Mouse (Mus musculus) hindbrain, embryonic 13.5 days (tissue): ENCODE measurements around the gene Cyfip2. TPM values are rescaled to one million over a fixed set of nuclear protein-coding genes. Genes with fewer than 3 reads are reported as not detected.

Source experiments
- ATAC-seq: fragments of 200-750 bp; cut with Nextera tagmentation; 2 replicates; pipeline ENCODE4 v1.8.0; 2017; ENCODE audit warnings: moderate TSS enrichment; ENCODE audit not compliant: low FRiP score
- H3K27ac ChIP-seq: fragments of 300-500 bp; sonication (generic); 2 replicates; pipeline ENCODE4 v1.5.1; 2015; ENCODE audit warnings: inconsistent platforms, mild to moderate bottlenecking, moderate library complexity
- H3K27me3 ChIP-seq: fragments of 300-500 bp; sonication (generic); 2 replicates; pipeline ENCODE4 v1.6.1; 2015; ENCODE audit warnings: mild to moderate bottlenecking, inconsistent platforms
- H3K36me3 ChIP-seq: fragments of 300-500 bp; sonication (generic); 2 replicates; pipeline ENCODE4 v1.6.1; 2015; ENCODE audit warnings: mild to moderate bottlenecking, inconsistent platforms
- H3K4me1 ChIP-seq: fragments of 300-500 bp; sonication (generic); replicated peaks from 2 replicates; pipeline ENCODE4 v1.6.1; 2015; ENCODE audit warnings: inconsistent platforms
- H3K4me2 ChIP-seq: fragments of 300-500 bp; sonication (generic); 2 replicates; pipeline ENCODE4 v1.6.1; 2015; ENCODE audit warnings: inconsistent platforms, mild to moderate bottlenecking, moderate library complexity
- H3K4me3 ChIP-seq: fragments of 300-500 bp; sonication (generic); 2 replicates; pipeline ENCODE4 v1.5.1; 2015; ENCODE audit warnings: mild to moderate bottlenecking, inconsistent platforms
- H3K9ac ChIP-seq: fragments of 300-500 bp; sonication (generic); 2 replicates; pipeline ENCODE4 v1.6.1; 2015; ENCODE audit warnings: mild to moderate bottlenecking, inconsistent platforms
- H3K9me3 ChIP-seq: fragments of 300-500 bp; sonication (generic); 2 replicates; pipeline ENCODE4 v1.6.1; 2016; ENCODE audit warnings: inconsistent platforms
- WGBS: fragments of 180-500 bp; shearing (Covaris S2); methylation state at CpG from one replicate; pipeline ENCODE4 v1.1.7; 2015; 5-methylcytosine and 5-hydroxymethylcytosine counted together
- microRNA-seq: library from miRNA; unstranded; fragments of <30 nt; microRNA quantifications from one replicate; pipeline ENCODE4, GENCODE M21; 2016
- polyA plus RNA-seq: library from polyadenylated mRNA; unstranded; fragments of >200 nt; fragmentation: Nextera tagmentation; extraction: Ambion mirVana; gene quantifications from 2 replicates; pipeline ENCODE4 v1.2.1, GENCODE M21; 2015

The Cyfip2 gene
- polyA plus RNA-seq, 1 experiment from 2014 or later: 74.9 TPM

DNA sequence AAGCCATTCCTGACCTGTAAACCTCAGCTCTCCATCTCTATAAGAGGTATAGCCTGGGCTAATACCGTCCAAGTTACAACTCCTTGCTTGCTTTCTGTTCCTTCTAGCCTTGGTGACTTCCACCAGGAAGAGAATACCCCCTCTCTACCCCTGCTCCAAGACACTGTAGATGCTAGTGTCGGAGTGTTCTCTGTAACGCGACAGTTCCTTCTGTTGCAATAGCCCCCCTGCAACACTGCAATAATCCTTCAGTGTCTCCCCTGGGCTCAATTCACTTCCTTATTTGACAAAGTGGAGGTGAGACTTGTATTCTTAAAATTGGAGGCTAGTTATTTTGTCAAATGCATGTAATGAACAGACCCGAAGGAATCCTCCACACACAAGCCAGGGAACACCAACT is 166.0 kb downstream of the Cyfip2 start:
- no peak overlapping the region for H3K4me3 ChIP-seq
- 90% methylated on average over 5 of the region's 5 CpGs for WGBS
- no peak for ATAC-seq
- H3K9ac ChIP-seq: no peak overlapping the region
- no peaks in the 10 kb centered on the region for H3K27me3 ChIP-seq
- no peak overlapping the region for H3K4me2 ChIP-seq
- peaks cover 47% of the 10 kb centered on the region for H3K36me3 ChIP-seq
- no peak overlapping the region for H3K27ac ChIP-seq
- H3K4me1 ChIP-seq: no peaks in the 10 kb centered on the region
- no peaks in the 10 kb centered on the region for H3K9me3 ChIP-seq

DNA sequence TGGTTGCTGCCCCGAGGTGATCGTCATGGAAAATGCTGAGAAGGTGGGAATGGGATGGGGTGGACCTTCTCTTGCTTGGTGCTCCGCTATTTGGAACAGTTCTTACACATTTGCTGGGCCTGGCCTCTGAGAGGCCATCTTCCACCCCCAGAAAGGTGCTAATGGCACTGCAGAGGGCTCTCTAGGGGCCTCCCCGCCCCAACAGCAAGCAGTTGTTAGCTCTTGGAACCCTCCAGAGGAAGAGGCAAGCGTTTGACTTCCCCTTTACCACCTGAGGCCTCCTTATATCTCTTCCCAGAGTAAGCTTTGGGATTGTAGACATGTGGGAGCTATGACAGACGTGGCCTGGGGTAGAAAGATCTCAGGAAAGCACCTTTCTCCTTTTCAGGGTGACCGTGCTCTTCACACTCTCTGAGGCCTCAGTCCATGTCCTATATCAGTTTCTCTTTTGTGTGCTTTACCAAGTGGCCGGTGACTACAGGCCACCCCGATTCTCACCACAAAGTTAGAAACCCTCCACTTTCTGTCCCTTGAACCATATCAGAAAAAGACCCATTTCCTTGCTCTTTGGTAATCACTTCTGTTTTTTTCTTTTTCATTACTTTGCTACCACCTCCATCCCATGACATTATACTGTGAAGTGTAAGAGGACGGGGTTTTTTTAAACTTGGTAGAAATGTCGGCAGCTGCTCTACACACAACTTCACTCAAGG is 167.3 kb downstream of the Cyfip2 start:
- Histone ChIP-seq H3K27me3 (no peaks in the 10 kb centered on the region), H3K4me3 (no peak overlapping the region), H3K9me3 (no peaks in the 10 kb centered on the region), H3K36me3 (peaks cover 60% of the 10 kb centered on the region), H3K4me1 (no peaks in the 10 kb centered on the region), H3K9ac (no peak overlapping the region), H3K4me2 (no peak overlapping the region), H3K27ac (no peak overlapping the region)
- 93% methylated on average over 11 of the region's 11 CpGs for WGBS
- ATAC-seq: no peak

Small RNA genes within 50 kb of the gene (microRNA-seq; reads per million reads assigned to microRNA genes)
- gene Mir7239: not detected

Other genes with a start within 250 kb of the Cyfip2 start
- 0.31 and 0.62 TPM in 2 replicates for gene Nipal4, start 146.4 kb downstream of the Cyfip2 start, polyA plus RNA-seq
- gene Fndc9, start 77.3 kb downstream of the Cyfip2 start, polyA plus RNA-seq: 1.7 TPM in 2 replicates
- gene Itk, start 76.7 kb upstream of the Cyfip2 start, polyA plus RNA-seq: not detected in 2 replicates
- not detected in 2 replicates for gene Fam71b, start 83.7 kb upstream of the Cyfip2 start, polyA plus RNA-seq
- gene Med7, start 124.1 kb upstream of the Cyfip2 start, polyA plus RNA-seq: 78.3 and 81.4 TPM in 2 replicates
- 0.25 TPM in 2 replicates for gene Havcr2, start 142.1 kb upstream of the Cyfip2 start, polyA plus RNA-seq
- not detected in 2 replicates for gene Gm12169, start 211.4 kb upstream of the Cyfip2 start, polyA plus RNA-seq